Mouse (Mus musculus): ENCODE measurements around the gene Tgfbr1.

DNA sequence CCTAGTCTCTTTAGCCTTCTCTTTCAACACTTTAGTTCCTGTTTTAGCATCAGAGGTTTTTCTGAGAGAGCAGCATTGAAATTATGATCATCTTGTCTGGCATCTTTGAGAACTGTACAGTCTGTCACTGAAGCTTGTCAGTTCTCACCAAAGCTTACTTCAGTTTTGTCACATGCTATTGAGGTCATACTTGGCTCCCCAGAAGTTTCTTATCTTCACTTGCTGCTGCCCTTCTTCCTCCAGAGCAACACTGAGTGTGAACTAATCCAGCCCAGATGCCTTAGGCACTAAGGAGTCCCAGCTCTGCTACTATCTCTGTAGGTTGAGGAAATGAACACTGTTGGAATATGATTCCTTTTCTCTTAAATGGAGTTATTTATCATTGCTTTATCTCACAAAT, 49.2 kb downstream of the Tgfbr1 start:
- TF ChIP-seq CTCF (IDR thresholded peaks at IDR 0.05) (no peak), POLR2A (IDR thresholded peaks at IDR 0.05; ENCODE audit: insufficient read depth, low read depth, low read length) (no peak)

Data from heart, adult 2 months (tissue).